Mouse (Mus musculus): ENCODE data around the gene Iqcf4. TPM values are rescaled to one million over a fixed set of nuclear protein-coding genes. Genes with fewer than 3 reads are reported as not detected.

The Iqcf4 gene
- polyA plus RNA-seq, 1 experiment from 2014 or later, result not detected

DNA sequence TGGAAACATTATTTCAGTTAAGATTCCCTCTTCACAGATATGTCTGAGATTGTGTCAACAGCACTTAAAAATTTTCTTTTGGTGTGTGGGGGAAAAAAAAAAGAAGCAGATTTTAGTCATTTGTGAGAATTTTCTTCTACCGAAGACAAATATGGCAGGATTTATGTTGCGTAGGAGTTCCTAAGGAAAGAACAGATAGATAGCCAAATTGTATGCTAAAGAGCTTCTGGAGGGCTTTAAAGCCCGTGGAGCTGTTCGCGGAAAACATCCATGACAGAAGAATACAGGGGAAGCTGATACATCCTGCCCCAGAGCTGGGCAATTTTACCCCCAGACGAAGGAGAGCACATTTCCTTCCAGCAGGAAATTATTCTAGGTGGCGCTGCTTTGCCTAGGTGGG is 9.2 kb upstream of the Iqcf4 start:
- H3K4me2 ChIP-seq, result no peak overlapping the region
- peaks cover 4% of the 10 kb centered on the region; the same call in 1 of the 2 replicates for H3K9me3 ChIP-seq
- H3K27ac ChIP-seq (replicated peaks), result no peak overlapping the region
- no peak overlapping the region for H3K9ac ChIP-seq
- no peaks in the 10 kb centered on the region for H3K4me1 ChIP-seq
- no peak for ATAC-seq (ENCODE audit: extremely low read depth, insufficient number of reproducible peaks, low FRiP score, low TSS enrichment)
- no peaks in the 10 kb centered on the region for H3K27me3 ChIP-seq (replicated peaks)
- WGBS, result 77% methylated on average over 7 of the region's 7 CpGs
- no peaks in the 10 kb centered on the region for H3K36me3 ChIP-seq
- H3K4me3 ChIP-seq, result no peak overlapping the region

DNA sequence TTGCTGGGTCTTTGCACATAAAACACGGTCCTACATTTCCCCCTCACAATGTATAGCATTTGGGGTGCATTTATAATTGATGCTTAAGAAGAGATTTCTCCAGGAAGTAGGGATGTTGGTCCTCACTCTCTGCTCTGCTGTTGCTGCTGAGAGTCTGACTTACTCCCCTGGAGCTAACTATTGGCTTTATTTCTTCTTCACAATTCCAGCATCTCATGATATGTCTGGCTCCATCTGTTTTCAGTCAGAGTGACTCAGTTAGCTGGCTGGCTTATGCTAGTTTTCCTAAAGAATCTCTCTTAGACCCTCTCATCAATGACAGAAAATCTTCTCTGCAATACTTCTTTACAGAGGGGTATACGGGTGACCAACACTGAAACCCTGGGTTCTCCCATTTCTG is 5.3 kb upstream of the Iqcf4 start:
- Histone ChIP-seq H3K27ac (replicated peaks) (no peak overlapping the region), H3K36me3 (no peaks in the 10 kb centered on the region), H3K4me3 (no peak overlapping the region), H3K4me2 (no peak overlapping the region), H3K9ac (no peak overlapping the region), H3K9me3 (peaks cover 4% of the 10 kb centered on the region; the same call in 1 of the 2 replicates), H3K27me3 (replicated peaks) (no peaks in the 10 kb centered on the region), H3K4me1 (no peaks in the 10 kb centered on the region)
- ATAC-seq (ENCODE audit: extremely low read depth, insufficient number of reproducible peaks, low FRiP score, low TSS enrichment), result no peak
- WGBS, result 65% methylated on average over 2 of the region's 2 CpGs

DNA sequence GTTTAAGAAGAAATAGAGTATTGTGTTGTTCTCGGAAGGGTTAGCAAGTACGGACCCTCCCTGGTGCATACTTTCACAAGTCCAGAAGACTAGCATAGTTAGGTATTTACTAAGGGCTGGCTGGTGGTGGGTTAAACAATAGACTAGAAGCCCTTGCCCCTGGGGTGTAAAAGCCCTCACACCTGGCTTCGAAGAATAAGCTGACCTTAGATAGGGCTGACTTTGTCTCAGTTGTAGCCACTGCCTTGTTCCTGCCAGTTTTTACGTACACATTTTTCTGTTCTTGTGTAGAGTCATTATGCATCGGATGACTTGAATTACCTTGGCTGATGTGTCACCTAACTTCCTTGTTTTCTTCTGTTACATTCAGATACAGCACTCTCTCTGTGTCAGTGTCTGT is 2.6 kb upstream of the Iqcf4 start:
- ATAC-seq (ENCODE audit: extremely low read depth, insufficient number of reproducible peaks, low FRiP score, low TSS enrichment), result no peak
- Histone ChIP-seq H3K4me2 (no peak overlapping the region), H3K9ac (no peak overlapping the region), H3K4me3 (no peak overlapping the region), H3K36me3 (no peaks in the 10 kb centered on the region), H3K27ac (replicated peaks) (no peak overlapping the region), H3K27me3 (replicated peaks) (0 out of 2 replicates have a peak, but pooled peaks cover 3% of the 10 kb centered on the region), H3K9me3 (no peaks in the 10 kb centered on the region), H3K4me1 (no peaks in the 10 kb centered on the region)
- WGBS, result 84% methylated on average over 5 of the region's 5 CpGs

DNA sequence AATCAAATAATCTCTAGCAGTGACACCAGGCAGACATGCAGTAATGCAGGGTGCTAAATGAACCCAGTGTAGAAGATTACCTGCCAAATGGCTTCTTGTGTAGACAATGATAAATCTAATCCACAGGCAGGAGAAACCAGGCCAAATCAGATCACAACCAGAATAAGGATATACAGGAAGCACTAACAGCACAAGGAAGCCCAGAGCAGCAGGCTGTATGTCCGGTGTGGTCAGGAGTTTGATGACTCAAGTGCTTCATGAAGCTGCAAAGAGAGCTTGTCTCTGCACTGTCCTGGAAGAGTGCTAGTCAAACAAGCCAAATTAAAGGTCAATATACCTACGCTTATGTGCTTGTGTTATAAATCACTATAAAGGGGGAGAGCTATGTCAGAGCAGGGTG is 1.4 kb upstream of the Iqcf4 start:
- Histone ChIP-seq H3K9ac (no peak overlapping the region), H3K27ac (replicated peaks) (no peak overlapping the region), H3K27me3 (replicated peaks) (0 out of 2 replicates have a peak, but pooled peaks cover 3% of the 10 kb centered on the region), H3K4me2 (no peak overlapping the region), H3K36me3 (no peaks in the 10 kb centered on the region), H3K9me3 (no peaks in the 10 kb centered on the region), H3K4me1 (no peaks in the 10 kb centered on the region), H3K4me3 (no peak overlapping the region)
- 68% methylated on average over 2 of the region's 2 CpGs for WGBS
- ATAC-seq (ENCODE audit: extremely low read depth, insufficient number of reproducible peaks, low FRiP score, low TSS enrichment), result no peak

DNA sequence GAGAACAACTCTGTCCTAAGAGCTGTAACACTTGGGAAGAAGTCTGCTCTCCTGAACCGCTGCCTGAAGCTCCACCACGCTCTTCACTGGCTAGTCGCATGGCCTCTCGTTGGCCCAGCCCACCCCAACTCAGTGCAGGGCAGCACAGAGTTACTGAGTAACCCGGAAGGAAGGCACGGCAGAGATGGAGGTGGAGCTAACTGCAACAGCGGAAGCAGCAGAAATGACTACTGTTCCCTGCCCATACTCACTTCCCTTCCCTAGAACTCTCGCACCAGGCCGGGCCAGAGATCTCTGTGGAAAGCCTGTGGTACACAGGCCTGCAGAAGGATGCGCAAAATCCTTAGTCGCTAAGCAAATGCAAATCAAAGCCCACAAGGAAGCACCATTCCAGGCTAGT is 4.4 kb downstream of the Iqcf4 start:
- 0 out of 2 replicates have a peak, but pooled peaks cover 3% of the 10 kb centered on the region for H3K27me3 ChIP-seq (replicated peaks)
- WGBS, result 54% methylated on average over 11 of the region's 11 CpGs
- no peak for ATAC-seq (ENCODE audit: extremely low read depth, insufficient number of reproducible peaks, low FRiP score, low TSS enrichment)

DNA sequence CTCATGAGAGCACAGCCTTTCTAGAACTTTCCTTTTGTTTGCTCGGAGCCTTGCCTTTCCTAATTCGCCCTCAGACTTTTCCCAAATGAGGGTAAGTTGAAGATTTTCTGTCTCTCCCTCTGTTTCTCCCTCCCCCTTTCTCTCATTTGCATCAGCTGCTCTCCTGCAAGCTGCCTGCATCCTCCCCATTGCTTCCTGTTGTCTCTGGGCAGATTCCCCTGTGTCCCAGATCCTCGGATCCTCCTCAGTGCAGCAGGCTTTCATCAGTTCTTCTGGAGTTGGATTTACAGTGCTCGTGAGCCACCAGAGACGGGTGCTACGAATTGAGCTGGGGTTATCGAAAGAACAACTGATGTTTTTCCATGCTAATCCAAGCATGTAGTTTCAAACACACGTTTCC is 6.8 kb downstream of the Iqcf4 start:
- no peak for ATAC-seq (ENCODE audit: extremely low read depth, insufficient number of reproducible peaks, low FRiP score, low TSS enrichment)
- no peak overlapping the region for H3K4me2 ChIP-seq
- no peaks in the 10 kb centered on the region for H3K36me3 ChIP-seq
- H3K27me3 ChIP-seq (replicated peaks), result no peaks in the 10 kb centered on the region
- no peak overlapping the region for H3K4me3 ChIP-seq
- no peaks in the 10 kb centered on the region for H3K9me3 ChIP-seq
- 75% methylated on average over 8 of the region's 8 CpGs for WGBS
- H3K27ac ChIP-seq (replicated peaks), result no peak overlapping the region
- H3K9ac ChIP-seq, result no peak overlapping the region
- no peaks in the 10 kb centered on the region for H3K4me1 ChIP-seq

More for the DNA sequence above, 4.4 kb downstream of the Iqcf4 start:
- peak overlapping the region; percentile 7; the same call in 1 of the 2 replicates for H3K4me2 ChIP-seq
- no peaks in the 10 kb centered on the region for H3K9me3 ChIP-seq
- H3K4me3 ChIP-seq, result no peak overlapping the region
- H3K4me1 ChIP-seq, result no peaks in the 10 kb centered on the region
- no peaks in the 10 kb centered on the region for H3K36me3 ChIP-seq
- no peak overlapping the region for H3K9ac ChIP-seq
- H3K27ac ChIP-seq (replicated peaks), result no peak overlapping the region

DNA sequence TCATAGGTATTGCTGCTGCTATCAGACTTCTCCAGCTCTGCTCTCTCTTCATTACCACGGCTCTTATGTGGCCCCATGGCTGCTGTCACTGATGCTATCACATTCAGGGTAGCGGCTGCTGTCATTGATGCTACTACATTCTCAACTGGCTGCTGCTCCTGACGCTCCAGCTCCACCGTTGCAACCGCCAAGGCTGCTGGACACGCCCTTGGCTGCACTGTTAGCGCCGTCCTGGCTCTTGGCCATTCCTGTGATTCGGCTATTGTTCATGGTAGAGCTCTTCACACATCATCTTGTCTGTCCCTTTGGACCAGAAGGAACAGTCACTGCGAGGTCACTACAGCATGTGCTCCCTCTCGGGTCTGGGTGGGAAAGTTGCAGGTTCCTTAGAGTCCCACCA is 8.5 kb downstream of the Iqcf4 start:
- Histone ChIP-seq H3K4me2 (no peak overlapping the region), H3K27me3 (replicated peaks) (no peaks in the 10 kb centered on the region), H3K4me3 (no peak overlapping the region), H3K4me1 (no peaks in the 10 kb centered on the region), H3K9ac (no peak overlapping the region), H3K27ac (replicated peaks) (no peak overlapping the region), H3K9me3 (no peaks in the 10 kb centered on the region), H3K36me3 (no peaks in the 10 kb centered on the region)
- 83% methylated on average over 11 of the region's 11 CpGs for WGBS
- ATAC-seq (ENCODE audit: extremely low read depth, insufficient number of reproducible peaks, low FRiP score, low TSS enrichment), result no peak

DNA sequence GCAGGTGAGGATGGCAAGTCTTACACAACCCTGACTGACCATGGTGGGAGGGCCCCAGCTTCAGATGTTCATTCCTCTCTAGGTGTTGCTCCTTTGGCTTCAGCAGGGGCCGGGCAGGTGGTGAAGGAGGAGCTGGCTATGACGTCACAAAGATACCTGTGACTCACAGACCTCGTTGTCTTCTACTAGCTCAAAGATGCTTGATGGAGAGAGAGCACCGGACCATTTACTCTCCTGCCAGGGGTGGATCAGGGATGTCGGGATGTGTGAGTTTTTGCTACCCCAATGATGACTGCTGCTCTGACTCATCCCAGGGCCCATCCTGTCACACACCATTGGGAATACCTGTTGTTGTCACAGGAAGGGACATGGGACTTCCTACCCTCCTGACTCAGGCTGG is 9.3 kb downstream of the Iqcf4 start, which contains the start of gene Iqcf3:
Gene Iqcf3, minus strand, starts transcription at position 101 of the 400 bp plus-strand sequence.
- H3K4me2 ChIP-seq, result no peak within 1 kb of the TSS
- WGBS, result 88% methylated on average over 5 of the region's 5 CpGs
- H3K4me3 ChIP-seq, result no peak within 1 kb of the TSS
- no peaks in the 10 kb centered on the region for H3K27me3 ChIP-seq (replicated peaks)
- no peak within 1 kb of the TSS for H3K27ac ChIP-seq (replicated peaks)
- H3K9me3 ChIP-seq, result no peaks in the 10 kb centered on the region
- no peak within 1 kb of the TSS for H3K9ac ChIP-seq
- no peaks in the 10 kb centered on the region for H3K4me1 ChIP-seq
- ATAC-seq (ENCODE audit: extremely low read depth, insufficient number of reproducible peaks, low FRiP score, low TSS enrichment), result no peak
- no peaks in the 10 kb centered on the region for H3K36me3 ChIP-seq

DNA sequence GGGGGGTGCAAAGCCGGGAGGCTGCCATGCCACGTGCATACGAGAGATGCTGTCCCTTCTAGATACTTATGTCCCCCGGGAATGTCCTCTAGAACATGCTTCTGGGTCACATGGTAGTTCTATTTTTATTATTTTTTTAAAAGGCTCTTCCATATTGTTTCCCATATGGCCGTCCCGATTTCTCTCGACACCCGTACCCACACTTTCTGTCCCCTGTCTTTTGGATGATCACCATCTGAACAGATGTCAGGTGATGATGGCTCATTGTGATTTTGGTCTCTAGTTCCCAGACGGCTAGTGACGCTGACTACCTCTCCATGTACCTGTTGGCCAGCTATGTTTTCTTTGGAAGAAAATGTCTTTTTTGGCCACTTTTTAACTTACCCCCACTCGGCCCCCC is 35.8 kb downstream of the Iqcf4 start:
- no peak overlapping the region for H3K4me3 ChIP-seq
- H3K36me3 ChIP-seq, result no peaks in the 10 kb centered on the region
- H3K4me1 ChIP-seq, result no peaks in the 10 kb centered on the region
- no peaks in the 10 kb centered on the region for H3K9me3 ChIP-seq
- 82% methylated on average over 11 of the region's 11 CpGs for WGBS
- H3K9ac ChIP-seq, result no peak overlapping the region
- H3K4me2 ChIP-seq, result no peak overlapping the region
- H3K27ac ChIP-seq (replicated peaks), result no peak overlapping the region
- no peaks in the 10 kb centered on the region for H3K27me3 ChIP-seq (replicated peaks)
- ATAC-seq (ENCODE audit: extremely low read depth, insufficient number of reproducible peaks, low FRiP score, low TSS enrichment), result no peak

DNA sequence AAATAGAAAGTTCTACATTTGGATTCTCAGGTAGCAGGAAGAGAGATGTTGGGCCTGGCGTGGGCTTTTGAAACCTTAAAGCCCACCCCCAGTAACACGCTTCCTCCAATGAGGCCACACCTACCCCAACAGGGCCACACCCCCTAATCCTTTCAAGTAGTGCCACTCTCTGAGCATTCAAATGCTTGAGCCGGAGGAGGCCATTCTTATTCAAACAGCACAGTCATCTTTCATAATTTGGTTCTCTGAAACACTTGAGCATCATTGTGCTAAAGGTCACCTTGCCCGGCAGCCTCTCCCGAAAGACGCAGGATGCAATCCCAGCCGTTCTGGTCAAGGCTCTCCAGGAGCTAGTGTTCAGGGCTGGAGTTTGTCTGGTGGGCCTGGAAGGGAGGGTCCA is 36.5 kb downstream of the Iqcf4 start:
- Histone ChIP-seq H3K4me1 (no peaks in the 10 kb centered on the region), H3K27ac (replicated peaks) (no peak overlapping the region), H3K27me3 (replicated peaks) (no peaks in the 10 kb centered on the region), H3K4me3 (no peak overlapping the region), H3K36me3 (no peaks in the 10 kb centered on the region), H3K4me2 (no peak overlapping the region), H3K9ac (no peak overlapping the region), H3K9me3 (no peaks in the 10 kb centered on the region)
- ATAC-seq (ENCODE audit: extremely low read depth, insufficient number of reproducible peaks, low FRiP score, low TSS enrichment), result no peak
- WGBS, result 83% methylated on average over 7 of the region's 7 CpGs

DNA sequence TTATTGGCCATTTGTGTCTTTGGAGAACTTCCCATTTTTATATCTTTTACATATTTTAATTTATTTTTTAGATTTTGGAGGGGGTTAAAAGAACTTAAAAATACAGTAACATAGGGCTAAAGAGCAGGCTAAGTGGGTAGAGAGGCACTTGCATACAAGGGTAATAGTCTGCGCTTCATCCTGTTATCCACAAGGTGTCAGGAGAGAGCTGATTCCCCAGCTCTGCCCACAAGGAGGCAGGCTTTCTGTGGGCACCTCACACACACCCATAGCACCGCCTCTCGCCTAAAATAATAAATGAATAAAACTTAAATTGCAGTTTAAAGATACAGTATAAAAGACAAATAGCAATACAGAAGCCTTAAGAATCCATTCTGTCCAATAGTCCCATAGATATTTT is 39.0 kb downstream of the Iqcf4 start:
- no peak overlapping the region for H3K9ac ChIP-seq
- H3K27me3 ChIP-seq (replicated peaks), result no peaks in the 10 kb centered on the region
- H3K4me3 ChIP-seq, result no peak overlapping the region
- WGBS, result 37% methylated on average over 3 of the region's 3 CpGs
- H3K4me2 ChIP-seq, result no peak overlapping the region
- no peaks in the 10 kb centered on the region for H3K4me1 ChIP-seq
- H3K36me3 ChIP-seq, result no peaks in the 10 kb centered on the region
- ATAC-seq (ENCODE audit: extremely low read depth, insufficient number of reproducible peaks, low FRiP score, low TSS enrichment), result no peak
- no peak overlapping the region for H3K27ac ChIP-seq (replicated peaks)
- H3K9me3 ChIP-seq, result no peaks in the 10 kb centered on the region

DNA sequence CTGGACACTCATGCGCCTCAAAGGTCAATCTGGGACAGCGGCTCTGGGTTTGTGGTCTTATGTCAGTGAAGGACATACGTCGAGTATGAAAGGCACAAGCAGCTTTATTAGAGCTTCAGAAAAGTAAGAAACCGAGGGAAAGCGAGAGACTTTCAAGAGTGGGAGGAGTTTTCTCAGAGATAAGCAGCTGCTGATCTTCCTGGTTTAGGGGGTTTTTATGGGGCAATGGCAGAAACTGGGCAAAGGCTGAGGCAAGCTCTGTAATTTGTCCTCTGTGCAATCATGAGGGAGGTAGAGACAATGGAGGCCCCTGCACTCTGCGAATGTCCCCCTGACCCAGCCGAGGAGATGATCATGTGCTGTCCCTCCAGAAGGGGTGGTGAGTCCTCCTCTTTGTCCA is 50.9 kb downstream of the Iqcf4 start:
- Histone ChIP-seq H3K27ac (replicated peaks) (no peak overlapping the region), H3K9me3 (no peaks in the 10 kb centered on the region), H3K36me3 (no peaks in the 10 kb centered on the region), H3K9ac (no peak overlapping the region), H3K4me3 (no peak overlapping the region), H3K4me1 (no peaks in the 10 kb centered on the region), H3K27me3 (replicated peaks) (peaks cover 12% of the 10 kb centered on the region), H3K4me2 (no peak overlapping the region)
- 65% methylated on average over 8 of the region's 8 CpGs for WGBS
- ATAC-seq (ENCODE audit: extremely low read depth, insufficient number of reproducible peaks, low FRiP score, low TSS enrichment), result no peak
